Mouse (Mus musculus) urinary bladder, postnatal 36 days (tissue): ENCODE measurements around the gene Zeb2.
"Not testable (repeated sequence)": the region's sequence is repeated elsewhere in the genome, so short reads cannot be mapped to it uniquely, and the experiment has no call there.

Source experiments
- DNase-seq, 2 experiments: peaks; one replicate each; pipeline ENCODE4 v3.0.0; 2022; ENCODE audit warnings: low spot score in 2 of 2, mixed read lengths in 1 of 2

The Zeb2 gene

DNA sequence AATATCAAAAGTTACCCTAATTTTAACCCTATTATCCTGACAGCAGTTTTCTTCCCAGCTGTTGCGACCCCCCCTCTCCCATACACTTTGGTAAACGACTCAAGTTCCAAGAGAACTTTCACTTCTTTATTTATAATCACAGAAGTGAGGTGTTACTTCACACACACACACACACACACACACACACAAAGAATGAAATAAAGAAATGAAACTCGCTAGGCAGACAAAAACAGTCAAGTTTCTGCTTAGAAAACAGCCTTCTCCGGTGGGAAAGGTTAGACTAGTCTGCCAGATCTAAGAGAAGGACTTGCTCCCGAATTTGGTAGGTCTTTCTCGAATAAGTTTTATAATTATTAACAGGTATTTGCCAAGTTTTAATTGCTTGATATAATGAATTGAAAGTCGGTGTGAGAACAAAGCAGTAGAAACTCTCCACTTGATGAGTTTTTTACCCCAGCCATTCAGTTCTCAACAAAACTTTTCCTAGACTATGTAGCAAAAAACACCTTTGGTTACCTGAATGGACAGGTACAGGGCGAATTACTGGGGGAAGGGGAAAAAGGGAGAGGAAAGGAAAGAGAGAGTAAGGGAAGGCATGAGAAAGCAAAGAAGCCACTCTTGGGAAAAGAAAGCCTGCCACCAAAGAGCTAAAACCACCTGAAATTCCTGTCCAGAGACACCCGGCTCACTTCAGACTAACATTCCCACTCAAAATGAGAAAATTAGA lies 5.0 kb downstream of the Zeb2 start:
- no peak for DNase-seq

DNA sequence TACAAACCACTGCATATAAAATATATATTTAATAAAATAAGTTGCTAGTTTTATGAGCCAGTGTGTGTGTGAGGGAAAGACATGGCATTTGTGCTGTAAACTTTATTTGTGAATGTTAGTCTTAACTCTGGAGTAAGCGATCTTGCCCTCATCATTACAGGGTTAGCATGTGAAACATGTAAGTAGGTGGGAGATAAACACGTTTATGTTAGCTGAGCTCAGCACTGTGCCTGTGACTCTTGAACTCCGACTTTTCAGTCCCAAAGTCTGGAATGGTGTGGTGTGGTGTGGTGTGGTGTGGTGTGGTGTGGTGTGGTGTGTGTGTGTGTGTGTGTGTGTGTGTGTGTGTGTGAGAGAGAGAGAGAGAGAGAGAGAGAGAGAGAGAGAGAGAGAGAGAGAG lies 5.6 kb downstream of the Zeb2 start:
- DNase-seq = not testable (repeated sequence)

DNA sequence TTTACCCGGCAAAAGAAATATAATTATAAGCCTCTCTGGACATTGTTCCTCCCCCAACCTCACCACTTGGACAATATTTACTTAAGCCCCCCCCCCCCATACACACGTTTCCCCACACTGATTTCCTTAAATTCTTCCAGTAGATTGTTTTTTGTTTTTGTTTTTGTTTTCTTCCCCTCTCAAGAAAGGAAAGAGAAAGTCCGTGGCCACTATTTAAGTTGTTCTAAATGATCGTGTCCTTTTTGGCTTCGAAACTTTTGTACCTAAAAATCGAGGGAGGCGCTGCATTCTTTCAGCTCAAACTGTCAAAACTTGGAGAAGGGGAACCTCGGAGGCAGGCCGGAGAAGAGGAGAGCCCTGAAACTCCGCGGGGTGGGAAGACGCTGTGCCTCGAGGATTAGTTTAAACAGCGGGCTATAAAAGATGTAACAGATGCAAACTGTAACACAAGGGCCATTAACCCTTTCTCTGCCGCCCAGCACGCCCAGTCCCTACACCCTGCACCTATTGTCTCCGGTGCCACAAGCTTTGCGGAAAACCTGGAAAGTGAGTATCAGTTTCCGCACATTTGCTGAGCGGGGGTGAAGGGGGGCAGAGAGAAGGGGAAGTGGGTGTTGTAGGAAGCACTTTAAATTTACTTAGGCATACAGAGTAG lies 6.3 kb downstream of the Zeb2 start:
- no peak for DNase-seq

DNA sequence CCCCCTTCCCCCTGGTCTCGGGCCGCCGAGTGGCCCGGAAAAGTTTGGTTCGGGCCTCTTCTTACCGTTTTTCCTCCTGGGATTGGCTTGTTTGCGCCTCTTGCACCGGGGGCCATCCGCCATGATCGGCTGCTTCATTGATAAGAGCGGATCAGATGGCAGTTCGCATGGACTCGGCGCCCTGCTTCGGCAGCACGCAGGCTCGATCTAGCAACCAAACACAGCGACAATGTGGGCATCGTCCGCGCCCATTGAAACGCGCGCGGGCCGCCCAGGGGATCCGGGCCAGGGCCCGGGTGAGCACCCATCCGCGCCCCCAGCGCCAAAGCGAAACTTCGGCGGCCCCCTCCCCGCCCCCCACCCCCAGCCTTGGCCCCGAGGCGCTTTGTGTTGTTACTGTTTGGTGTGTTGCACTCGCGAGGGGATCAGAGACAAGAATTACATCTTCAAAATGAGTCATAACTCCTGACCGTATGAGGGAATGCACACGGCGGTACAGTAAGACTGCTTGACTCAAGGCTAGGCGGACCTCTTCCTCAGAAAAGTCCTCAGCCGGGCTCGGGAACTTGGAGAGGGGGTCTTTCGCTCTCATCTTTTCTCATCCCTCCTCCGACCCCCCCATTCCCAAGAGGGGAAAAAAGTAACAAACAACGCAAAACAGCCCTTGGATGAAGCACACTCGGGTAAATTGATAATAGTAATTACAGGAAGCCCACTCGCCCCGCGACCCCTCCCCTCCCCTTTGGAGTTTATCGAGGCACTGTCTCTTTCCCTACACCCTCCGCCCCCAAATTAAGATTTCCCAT lies 7.0 kb downstream of the Zeb2 start:
- peak in 1 of 2 experiments; percentile 44 for DNase-seq

DNA sequence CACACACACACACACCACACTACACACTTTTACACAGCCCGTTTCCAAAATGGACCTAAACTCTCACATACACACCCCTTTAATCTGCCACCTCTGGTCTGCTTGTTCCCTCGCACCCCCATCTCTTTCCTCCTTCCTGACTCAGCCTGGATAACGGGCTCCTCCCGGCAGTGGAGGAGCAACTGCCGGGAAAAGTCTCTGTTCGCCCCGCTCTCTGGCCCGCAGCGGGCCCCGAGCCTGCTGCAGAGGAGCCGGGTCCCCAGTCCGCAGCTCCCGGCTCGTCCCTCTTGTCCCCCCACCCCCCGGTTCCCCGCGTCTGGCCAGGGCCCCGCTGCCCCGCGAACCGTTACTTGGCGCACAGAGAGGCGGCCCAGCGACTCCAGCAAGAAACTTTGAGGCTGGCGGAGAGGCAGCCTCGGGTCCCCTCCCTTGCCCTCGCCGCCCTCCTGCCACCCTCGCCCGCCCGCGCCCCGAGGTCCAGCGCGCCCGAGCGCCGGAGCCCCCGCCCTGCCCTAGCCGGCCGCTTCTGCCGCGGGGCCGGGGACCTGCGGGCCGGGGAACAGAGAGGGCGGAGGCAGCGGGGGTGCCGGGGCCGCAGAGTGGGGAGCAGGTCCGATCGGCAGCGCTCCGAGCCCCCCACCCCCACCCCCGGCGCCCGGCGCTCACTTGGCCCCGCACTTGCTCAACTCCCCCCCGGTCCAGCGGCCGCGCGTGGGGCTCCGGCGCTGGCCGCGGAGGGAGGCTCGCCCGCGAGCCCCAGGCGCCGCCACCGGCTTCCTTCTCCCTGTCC lies 7.8 kb downstream of the Zeb2 start:
- DNase-seq = no peak

DNA sequence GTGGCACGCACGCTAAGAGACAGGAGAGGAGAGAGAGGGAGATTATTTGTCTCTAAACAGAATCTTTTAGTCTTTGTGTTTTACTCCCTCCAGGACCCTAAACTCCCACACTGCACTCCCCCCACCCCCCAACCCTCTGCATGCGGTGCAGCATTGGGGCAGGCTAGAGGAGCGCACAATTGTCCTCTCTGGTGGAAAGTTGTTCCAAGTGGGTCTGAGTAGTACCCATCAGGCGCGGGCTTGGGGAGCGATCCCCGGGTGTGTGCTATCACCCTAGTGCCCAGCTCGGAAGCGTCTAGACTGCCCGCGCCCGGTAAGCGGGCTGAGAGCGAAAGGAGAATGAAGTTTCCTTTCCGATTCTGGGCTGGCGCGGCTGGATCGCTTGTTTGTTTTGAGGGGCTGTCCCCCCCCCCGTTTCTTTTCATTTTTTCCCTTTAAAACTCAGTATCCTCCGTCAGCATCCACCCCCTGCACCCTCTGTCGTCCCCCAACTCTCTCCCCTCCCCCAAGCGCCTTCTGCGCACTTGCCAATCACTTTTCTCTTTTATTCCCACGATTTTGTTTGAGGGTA lies 8.6 kb downstream of the Zeb2 start:
- DNase-seq = no peak

DNA sequence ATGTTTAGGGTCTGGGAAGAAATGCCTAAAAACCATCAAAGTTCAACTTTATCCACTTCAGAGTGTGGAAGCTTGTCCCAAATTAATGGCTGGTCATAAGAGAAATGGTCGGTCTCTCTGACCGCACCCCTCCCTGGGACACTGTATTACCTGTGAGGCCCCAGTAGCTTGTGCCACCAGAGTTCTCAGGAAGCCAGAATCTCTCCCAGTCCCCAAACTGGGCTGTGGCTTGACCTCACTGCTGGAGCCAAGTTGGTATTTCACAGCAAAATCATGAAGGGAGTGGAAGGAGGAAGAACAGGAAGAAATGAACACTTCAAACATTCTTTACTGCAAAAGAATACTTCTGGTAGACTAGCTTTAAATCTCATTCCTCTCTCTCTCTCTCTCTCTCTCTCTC lies 9.6 kb downstream of the Zeb2 start:
- no peak for DNase-seq

DNA sequence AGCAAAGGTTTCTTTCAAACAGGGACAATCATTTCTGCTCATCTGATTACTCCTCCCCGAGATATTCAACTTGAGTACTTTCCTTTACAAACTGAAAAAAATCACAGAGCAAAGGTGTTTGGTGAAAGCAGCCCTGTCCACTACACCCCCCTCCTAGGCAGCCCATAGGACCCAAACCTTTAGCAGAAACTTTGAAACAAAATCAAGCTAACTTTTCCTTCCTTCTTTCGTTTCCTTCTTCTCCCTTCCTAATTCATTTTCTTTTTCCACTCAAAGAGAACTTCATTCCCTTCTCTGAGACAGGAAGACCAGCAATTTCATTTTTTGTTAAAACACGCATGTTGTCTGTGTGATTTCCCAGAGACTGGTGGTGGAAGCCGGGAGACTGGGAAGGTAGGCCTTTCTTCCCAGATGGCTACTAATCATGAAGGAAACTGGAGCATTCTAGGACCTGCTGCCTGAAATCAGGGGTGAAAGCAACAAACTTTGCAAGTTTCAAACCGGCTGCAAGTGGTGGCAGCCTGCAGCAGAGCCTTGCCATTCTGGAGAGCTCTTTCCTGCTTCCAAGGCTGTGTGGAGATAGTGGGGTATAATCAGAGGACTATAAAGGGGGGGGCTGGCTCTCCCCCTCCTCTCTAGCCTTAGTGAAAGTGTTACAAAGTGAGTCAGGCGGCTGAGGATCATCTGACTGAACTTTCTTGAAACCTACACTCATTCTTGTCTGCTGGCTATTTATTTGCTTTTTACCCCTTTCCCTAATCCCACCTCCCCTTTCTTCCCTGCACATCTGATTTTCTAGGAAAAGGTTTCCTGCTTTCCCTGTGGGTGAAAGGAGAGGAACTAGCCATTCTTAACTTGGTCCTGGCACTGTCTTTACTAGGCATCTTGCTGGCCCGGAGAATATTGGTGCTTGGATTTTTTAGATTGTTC lies 11.0 kb downstream of the Zeb2 start:
- DNase-seq = no peak

DNA sequence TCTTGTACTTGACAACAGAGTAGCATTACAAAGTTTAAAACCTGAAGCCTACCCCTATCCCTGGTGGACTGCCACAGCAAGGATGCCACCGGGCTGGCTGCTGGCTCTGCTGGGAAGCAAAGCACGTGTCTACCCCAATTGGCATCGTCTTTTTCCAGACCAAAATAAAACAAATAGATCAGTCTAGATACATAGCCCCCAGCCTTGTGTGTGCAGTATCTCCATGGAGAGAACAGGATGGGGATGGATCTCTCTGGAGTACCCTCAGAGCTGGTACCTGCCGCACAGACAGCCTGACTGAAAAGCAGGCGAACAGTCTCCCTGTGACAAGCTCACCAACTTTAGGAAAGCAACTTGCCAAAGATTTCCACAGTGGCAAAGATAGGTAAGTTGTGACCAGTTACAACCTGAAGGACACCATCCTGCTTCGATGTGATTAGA lies 11.9 kb downstream of the Zeb2 start:
- DNase-seq = no peak

DNA sequence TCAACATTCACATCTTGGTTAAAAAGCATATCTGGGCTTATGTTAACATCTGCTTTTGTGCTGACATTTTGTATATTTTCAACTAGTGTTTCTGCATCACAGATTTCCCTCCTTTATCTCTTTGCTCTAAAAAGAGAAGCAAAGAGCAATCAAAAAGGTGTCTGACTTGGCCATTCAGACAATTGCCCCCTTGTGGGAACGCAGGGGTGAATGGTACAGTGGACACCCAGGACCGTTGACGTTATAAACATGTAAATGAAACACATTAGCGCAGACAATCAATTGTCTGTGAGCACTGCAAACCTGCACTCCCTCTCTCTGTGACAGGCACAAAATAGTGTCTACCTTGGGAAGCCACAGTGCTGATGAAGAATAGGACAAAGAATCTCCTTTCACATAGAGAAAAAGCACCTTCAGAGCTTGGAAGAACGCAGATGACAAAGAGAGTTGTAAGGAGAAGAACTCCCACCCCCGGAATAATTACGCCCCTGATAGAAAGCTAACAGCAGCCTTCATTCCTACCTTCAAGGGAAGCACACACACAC lies 12.6 kb downstream of the Zeb2 start:
- DNase-seq = no peak

DNA sequence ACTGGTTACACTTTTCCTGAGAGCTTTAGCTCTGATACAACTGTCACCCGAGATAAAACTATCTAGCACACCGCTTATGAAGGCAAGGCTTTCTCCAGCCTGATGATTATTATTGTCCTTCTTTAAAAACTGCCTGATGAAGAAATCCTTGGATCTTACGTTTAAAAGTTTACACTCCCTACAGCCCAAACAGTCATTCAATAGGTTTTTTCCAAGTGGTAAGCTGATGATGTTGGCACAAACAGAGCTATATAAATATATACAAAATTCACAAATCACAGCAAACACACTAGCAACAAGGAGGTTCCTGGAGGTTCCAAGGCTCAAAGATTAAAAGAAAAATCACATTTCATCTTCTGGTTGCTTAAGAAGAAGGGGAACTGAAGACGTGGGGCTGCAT lies 13.1 kb downstream of the Zeb2 start:
- no peak for DNase-seq

DNA sequence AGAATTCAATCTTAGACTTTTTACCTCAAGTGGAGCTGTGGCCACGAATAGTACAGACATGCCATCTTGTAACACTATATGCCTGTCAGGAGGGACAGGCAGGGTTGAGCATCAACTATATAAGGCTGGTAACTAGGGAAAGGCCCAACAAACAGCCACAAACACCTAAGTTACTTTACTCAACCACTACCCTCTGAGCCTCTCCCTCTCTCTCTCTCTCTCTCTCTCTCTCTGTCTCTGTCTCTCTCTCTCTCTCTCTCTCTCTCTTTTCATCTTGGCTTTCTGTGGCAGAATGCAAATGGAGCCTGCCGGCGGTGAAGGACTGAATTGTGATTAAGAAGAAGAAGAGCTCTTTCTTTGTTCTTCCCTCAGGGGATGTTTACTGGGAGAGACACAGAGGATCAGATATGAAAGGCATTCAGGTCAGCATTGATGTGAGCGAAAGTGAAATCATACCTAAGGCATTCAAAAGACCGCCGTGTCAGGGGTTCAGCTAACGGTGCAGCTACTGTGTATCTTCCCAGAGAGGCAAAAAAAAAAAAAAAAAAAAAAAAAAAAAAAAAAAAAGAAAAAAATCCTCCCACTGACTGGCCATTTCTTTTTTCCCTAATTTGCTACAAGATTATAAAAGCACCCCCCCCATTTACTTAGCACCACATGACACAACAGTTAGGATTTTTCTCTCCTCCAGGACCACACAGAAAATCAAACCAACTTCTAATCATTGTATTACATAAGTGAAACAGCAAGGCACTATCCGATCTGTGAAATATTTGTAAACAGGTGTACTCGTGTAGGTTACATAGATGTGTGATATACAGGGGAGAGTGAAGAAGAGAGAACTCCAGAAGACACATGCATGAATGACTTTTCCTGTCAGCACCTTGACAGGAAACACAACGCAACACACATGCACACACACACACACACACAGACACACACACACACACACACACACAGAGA lies 13.9 kb downstream of the Zeb2 start:
- DNase-seq = no peak

DNA sequence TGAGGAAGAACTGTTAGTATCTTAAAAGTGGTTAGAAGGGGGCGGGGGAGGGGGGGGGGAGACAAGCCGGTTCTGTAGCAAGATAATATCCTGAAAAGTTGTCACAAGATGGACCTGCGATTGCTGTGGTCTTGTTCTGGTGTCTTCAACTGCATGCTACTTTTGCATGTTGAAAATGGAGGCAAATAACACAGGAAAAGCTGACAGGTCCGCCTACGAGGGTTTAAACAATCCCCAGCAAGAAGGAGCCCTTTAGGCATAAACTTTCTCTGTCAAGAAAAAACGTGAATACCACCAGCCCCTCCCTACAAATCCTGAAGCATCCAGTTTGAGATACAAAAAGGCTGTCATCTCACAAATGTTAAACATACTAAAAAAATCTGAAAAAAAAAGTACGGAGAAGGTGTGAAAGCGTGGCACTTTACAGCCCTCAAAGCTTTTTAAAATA lies 15.0 kb downstream of the Zeb2 start:
- DNase-seq = no peak

DNA sequence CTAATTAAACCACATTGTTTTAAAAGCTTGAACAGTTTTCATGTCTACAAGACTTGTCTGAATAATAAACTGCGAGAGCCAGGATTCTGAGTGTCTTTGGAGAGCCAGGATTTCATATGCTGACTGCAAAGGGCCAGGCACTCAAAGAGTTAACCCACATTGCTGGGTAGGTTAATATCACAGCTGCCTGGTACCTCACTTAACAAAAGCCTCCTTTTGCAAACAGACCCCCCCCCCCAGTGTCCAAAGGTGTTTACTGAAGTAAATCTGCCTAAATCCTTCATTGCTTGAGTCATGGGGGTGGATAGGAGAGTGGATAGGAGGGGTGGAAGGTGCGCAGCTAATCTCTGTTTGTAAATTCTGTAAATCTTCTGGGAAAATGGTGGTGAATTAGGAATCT lies 15.6 kb downstream of the Zeb2 start:
- no peak for DNase-seq

DNA sequence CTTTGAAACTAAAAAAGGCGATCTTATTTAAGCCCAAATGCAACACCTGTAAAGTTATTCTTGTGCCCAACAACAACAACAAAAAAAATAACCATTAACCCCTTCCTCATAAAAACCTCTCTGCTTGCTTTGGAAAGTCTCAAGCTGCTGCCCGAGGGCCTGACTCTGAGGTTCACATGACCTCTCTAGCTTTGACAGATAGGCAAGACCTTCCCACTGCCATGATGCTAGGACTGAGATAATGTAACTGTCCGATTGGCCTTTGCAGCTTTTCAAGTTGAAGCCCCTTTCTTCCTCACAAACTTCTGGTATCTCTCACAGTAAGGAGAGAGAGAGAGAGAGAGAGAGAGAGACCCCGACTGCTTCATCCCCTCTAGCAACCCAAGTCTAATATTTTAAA lies 16.2 kb downstream of the Zeb2 start:
- DNase-seq = no peak

DNA sequence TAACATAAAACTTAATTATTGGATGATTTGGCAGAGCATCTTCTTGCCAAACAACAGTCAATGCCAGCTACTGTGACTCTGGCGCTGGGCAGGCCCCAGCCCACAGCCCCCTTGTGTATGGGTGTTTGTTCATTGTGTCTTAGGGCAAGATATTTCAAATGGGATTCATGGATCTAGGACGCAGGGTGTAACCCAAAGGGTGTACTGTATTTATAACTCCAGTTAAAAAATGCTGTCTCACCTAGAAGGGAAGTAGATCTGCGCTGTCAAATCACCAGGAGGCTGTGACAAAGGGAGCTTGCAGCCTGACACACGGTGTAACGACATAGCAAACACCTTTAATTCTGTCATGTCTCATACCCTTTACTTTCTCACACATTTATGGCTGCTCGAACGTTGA lies 16.6 kb downstream of the Zeb2 start:
- no peak for DNase-seq

DNA sequence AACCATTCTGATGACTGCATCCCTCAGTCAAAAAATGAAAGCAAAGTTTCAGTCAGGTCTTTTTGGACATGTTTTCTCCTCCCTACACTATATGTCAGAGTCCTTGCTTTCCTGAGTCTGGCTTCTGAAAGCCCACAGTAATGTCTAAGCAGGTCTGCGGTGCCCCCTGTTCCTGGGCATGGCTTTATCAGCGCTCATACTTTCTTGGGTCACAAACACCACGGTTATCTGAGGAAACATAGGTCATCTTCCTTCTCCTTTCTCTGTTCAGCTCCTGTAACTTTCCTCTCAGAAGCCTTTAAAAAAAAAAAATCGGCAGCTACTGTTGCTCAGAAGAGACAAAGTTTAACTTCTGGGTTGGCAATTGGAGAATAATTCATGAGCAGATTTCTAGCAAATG lies 17.2 kb downstream of the Zeb2 start:
- no peak for DNase-seq

DNA sequence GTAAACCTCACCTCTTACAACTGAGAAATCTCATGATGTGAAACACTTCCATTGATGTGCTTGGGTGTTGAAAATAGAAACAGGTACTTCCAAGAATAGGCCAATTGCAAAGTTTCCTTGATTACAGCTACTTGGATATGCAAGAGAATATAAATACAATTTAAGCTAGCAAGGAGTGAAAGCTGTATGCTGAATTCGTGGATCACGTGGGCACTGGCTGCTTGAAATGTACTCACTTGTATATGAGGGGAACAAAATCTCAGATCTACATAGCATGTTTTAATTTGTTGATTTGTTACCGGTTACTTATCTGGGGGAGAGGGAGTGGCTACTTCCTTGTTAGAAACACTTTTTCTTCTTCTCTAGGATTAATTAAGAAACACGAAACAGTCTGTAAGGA lies 18.1 kb downstream of the Zeb2 start:
- no peak for DNase-seq

DNA sequence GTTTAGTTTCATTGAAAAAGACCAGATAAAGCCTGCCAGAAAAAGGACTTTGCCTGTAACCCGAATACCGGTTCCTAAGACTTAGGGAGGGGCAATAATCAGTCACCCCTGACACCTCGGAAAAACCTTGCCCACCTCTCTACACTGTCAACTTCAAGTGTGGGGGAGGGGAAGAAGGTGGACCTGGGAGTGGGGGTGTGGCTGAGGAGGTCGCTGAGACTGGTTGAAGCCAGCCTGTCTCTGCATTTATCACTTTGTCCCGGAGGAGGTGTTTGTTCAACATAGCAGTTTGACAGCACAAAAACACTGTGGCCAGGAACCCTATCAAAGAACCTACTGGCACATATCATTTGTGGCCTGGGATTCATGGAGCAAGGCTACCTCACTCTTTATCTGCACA lies 19.2 kb downstream of the Zeb2 start:
- no peak for DNase-seq
